Mouse (Mus musculus) myocyte (in vitro differentiated cells): ENCODE measurements around the gene F13a1.

Experiments used
- MYOD1 ChIP-seq, 3 experiments: IDR thresholded peaks; one replicate each; pipeline ENCODE4 v1.6.1; 2011; ENCODE audit warnings: control low read depth in 2 of 3, low read depth in 2 of 3, mild to moderate bottlenecking in 2 of 3, moderate library complexity in 1 of 3; ENCODE audit not compliant: insufficient read length in 2 of 3, control insufficient read depth in 1 of 3
- POLR2A ChIP-seq: IDR thresholded peaks from one replicate; pipeline ENCODE4 v1.6.1; 2011; ENCODE audit warnings: low read depth, mild to moderate bottlenecking, control low read depth, moderate library complexity; ENCODE audit not compliant: insufficient read length

- TF ChIP-seq POLR2A: no peak
- TF ChIP-seq MYOD1 (IDR thresholded peaks at IDR 0.05; ENCODE audit: control insufficient read depth in 1 of 3, insufficient read length in 2 of 3, low read depth in 2 of 3): no peak
Measured at GRCm38 (mm10) chr13:36958996-36959395, 91.0 kb downstream of the F13a1 start.
